Mouse (Mus musculus): ENCODE results near the gene Irx2.

Irx2 gene

GRCm38 (mm10) chr13:72628462-72628916 is at the start of gene Irx2:
Irx2 (plus strand) TSS chr13:72628820.
- DNase-seq (ENCODE audit: low read depth, low spot score): no peak

- no peak for DNase-seq (ENCODE audit: low read depth, low spot score)
These were observed 47.3 kb upstream of the Irx2 start for GRCm38 (mm10) chr13:72581276-72581675.

GRCm38 (mm10) chr13:72592526-72592925 is 36.1 kb upstream of the Irx2 start:
- DNase-seq (ENCODE audit: low read depth, low spot score): no peak

GRCm38 (mm10) chr13:72593310-72593709 is 35.3 kb upstream of the Irx2 start:
- DNase-seq (ENCODE audit: low read depth, low spot score): no peak

GRCm38 (mm10) chr13:72593710-72594111 is 34.9 kb upstream of the Irx2 start:
- DNase-seq (ENCODE audit: low read depth, low spot score): no peak

DNA sequence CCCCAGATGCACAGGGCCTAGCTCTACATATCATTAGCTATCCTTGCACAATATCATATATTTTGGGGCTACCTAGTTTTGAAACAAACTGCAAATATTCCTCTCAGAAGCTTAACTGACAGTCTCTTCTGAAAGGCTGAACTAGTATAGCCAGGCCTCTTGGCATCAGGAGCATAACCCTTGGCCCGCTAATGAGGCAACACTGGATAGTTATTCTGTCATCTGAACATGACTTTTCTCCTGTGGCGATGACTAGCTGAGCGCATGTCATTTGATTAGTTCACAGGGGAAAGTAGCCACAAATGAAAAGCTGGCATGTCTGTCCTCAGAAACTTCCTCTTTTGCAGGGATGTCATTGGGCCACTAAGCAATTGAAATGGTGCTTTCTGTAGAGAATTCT is 29.4 kb upstream of the Irx2 start:
- DNase-seq (ENCODE audit: low read depth, low spot score): no peak

DNA sequence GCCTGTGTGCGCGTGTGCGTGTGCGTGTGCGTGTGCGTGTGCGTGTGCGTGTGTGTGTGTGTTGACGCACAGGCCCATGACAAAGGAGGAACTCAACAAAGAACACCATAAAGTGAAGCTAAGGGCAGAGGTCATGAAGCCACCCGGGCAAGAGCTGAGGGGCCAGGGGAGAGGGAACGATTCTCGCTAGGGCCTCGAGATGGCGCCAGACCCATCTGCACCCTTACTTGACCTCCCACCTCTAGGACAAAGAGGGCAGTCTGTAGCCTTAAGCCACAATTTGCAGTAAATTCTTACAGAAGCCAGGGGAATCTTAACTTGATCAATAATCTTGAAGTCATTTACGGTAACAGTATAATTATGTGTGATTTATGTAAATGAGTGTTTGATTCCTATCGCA is 19.9 kb upstream of the Irx2 start:
- no peak for DNase-seq (ENCODE audit: low read depth, low spot score)

- DNase-seq (ENCODE audit: low read depth, low spot score): no peak
These were observed 18.3 kb upstream of the Irx2 start for GRCm38 (mm10) chr13:72610277-72610676.

GRCm38 (mm10) chr13:72623926-72624846 is 4.4 kb upstream of the Irx2 start:
- DNase-seq (ENCODE audit: low read depth, low spot score): no peak

GRCm38 (mm10) chr13:72624847-72625170 is 3.8 kb upstream of the Irx2 start:
- DNase-seq (ENCODE audit: low read depth, low spot score): no peak

DNA sequence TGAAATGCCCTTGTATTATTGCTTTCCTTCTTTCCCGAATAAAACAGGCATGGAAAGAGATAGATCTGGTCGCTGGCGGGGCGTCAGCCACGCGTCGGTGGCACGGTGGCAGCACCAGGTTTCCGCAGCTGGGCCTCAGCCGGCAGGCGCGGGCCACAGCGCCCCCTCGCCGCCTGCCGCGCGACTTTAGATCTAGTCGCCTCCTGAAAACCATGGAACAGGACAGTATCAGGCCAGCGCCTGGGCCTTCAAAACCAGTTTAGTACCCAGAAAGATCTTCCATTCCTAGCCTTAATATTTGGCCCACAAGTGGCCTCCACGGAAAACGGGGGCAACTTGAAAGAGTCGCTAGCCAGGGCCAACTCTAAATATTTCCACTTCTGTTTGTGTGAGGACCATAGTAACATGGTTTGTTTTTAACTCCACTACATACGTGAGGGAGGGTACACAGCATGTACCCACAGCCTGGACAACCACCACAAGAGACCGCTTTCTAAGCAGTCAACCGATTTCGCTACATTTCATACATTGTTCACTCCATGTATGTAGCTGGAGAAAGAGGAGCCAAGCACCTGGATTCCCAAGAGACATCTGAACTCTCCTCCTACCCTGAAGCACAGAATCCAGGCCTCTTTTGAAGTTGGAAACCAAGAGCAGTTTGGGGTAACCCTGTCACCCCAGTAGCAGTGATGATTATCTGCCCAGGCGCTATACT is 3.2 kb upstream of the Irx2 start:
- no peak for DNase-seq (ENCODE audit: low read depth, low spot score)

DNA sequence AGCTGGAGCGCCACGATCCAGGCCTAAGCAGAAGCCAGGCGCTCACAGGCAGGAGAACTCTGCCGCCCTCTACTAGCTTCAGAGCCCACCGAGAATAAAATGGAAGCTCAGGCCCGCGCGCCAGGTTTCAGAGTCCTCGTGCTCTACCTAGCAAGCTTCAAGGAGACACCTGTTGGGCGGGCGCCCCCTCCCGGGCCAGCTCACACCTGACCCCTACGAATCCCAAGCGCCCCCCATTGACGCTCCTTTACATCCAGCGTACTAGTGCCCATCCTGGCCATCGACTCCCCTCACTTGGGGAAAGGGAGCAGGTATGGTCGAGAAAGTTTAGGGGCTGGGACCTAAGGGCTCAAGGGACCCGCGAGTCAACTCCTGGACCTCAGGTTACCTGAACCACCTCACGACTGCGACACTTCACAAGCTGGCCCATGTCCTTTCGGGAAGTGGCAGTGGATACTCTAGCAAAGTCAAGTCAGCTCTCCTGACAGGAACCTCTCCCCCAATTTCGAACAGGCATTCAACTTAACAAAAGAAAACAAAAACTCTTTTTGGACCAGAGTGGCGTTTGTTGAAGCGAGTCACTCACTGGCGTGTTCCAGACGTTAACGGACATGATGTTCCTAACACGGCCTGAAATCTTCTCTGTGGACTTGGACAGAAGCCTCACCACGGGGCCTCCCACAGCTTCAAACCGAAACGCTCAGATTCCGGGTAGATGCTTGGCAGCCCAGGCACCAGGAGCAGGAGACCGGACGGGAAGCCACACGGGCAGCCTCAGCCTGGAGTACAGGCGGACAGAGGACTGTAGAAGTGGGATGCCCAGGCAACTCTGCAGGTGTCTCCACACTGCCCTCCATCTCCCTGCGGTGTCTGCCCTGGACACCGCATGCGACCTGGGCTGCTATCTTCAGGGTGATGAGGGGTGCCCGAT is 964 bp upstream of the Irx2 start:
- DNase-seq (ENCODE audit: low read depth, low spot score): no peak

DNA sequence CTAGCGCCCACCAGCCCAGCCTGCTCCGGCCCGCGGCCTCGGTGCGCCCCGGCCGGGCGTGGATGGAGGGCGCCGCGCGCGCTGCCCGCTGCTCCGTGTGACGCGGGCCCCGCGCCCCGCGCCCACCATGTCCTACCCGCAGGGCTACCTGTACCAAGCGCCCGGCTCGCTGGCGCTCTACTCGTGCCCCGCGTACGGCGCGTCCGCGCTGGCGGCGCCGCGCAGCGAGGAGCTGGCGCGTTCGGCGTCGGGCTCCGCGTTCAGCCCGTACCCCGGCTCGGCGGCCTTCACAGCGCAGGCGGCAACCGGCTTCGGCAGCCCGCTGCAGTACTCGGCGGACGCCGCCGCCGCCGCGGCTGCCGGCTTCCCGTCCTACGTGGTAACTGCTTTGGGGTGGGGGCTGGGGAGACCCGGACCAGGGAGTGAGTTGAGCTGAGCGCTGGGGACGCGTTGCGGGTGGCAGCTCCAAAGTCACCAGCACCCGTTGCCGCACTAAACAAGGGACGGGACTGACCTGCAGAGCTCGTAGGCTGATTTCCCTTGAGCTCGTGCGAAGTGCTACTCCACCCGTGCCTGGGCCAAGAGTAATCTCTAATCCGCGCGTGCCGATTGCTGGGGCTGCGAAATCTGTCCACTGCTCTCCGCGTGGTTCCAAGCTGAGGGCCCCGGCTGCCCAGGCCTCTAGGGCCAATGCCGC is 463 bp downstream of the Irx2 start:
- no peak for DNase-seq (ENCODE audit: low read depth, low spot score)

DNA sequence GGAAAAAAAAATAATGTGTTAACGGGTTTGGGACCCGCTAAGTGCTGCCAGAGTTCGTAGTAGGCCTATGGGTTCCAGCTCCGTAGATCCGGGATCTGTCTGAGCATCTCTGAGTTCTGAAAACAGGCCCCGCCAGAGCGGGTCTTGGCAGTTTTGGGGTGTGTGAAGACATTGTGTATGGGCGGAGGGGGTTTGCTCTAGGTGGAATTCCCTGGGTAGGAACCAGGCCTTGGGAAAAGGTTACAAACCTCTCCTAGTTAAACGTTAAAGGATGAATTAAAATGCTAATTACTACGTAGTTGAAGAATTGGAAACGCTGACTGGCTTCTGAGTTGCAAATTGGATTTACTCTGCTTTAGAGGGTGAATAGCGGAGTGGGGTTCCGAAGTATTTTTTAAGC is 1.2 kb downstream of the Irx2 start:
- no peak for DNase-seq (ENCODE audit: low read depth, low spot score)

DNA sequence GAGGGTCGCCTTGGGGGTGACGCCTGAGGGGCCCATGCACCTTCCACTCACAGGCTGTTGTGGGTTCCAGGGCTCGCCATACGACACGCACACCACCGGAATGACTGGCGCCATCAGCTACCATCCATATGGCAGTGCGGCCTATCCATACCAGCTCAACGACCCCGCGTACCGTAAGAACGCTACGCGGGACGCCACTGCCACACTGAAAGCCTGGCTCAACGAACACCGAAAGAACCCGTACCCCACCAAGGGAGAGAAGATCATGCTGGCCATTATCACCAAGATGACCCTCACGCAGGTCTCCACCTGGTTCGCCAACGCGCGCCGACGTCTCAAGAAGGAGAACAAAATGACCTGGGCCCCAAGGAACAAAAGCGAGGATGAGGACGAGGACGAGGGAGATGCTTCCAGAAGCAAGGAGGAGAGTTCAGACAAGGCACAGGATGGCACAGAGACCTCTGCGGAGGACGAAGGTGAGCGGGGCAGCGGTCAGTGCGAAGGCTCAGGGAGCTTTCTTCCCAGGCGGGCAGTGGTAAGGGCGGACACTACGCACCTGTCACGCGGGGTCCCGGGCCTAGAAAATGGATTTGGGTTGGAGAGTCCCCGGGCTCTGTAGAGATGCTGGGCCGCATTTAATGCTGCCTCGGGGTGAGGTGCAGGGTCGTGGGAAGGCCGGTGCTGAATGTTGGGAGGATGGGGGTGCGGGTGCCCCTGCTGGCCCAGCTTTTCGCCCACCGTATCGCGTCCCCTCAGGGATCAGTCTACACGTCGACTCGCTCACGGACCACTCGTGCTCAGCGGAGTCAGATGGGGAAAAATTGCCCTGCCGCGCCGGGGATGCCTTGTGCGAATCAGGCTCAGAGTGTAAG is 2.1 kb downstream of the Irx2 start:
- DNase-seq (ENCODE audit: low read depth, low spot score): no peak

DNA sequence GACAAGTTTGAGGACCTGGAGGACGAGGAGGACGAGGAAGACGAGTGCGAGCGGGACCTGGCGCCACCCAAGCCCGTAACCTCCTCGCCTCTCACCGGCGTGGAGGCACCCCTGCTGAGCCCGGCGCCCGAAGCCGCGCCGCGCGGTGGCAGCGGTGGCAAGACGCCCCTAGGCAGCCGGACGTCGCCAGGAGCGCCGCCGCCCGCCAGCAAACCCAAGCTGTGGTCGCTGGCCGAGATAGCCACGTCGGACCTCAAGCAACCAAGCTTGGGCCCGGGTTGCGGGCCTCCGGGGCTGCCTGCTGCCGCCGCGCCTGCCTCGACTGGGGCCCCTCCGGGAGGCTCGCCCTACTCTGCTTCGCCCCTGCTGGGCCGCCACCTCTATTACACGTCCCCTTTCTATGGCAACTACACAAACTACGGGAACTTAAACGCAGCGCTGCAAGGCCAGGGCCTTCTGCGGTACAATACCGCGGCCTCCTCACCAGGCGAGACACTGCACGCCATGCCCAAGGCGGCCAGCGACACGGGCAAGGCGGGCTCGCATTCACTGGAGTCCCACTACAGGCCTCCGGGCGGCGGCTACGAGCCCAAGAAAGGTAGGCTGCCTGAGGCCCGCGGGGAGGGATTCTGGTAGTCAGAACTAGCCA is 2.9 kb downstream of the Irx2 start:
- no peak for DNase-seq (ENCODE audit: low read depth, low spot score)

- DNase-seq (ENCODE audit: low read depth, low spot score): no peak
These were observed 3.7 kb downstream of the Irx2 start for GRCm38 (mm10) chr13:72632361-72632760.

DNA sequence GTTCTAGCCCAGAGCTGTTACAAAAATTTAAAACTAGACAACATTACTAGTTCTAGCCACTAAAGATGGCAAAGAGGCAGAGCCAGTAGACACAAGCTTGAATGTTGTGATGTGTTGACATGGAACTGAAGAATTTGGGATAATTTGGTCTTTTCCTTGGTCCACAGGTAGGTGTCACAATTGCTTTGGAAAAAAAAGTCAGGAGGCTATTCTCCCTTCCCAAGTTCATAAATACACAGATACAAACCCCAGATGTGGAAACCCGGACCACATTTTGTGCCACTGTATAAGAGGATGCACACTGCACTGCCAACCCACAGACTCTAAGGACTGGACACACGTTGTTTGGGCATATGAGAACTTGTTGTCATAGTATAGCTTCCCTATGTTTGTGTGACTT is 4.5 kb downstream of the Irx2 start:
- no peak for DNase-seq (ENCODE audit: low read depth, low spot score)

DNA sequence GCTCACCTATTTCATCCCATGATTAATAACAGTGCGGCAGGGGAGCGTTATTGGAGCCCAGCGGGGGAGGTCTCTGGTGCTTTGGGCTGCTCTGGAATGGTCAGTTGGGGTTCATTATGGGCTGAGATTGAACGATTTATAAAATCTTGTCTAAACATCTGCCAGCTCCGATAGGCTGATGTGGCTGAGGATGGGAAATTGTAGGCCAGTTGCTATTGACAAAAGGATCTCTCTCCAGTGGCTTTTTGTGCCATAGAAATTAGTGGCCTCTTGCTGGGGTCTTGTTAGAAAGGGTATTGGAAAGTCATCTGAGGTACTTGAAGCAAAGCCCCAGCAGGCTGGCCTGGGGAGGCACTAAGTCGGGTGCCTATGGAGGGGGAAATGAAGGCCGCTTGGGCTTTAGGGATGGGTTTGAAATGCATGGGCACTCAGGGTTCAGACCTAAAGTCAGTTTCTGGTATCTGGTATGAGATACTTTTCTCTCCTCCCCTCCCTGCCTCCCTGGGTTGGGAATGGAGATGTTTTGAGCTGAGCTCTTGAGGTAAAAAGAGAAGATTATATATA is 6.2 kb downstream of the Irx2 start:
- no peak for DNase-seq (ENCODE audit: low read depth, low spot score)
